Mouse (Mus musculus): ENCODE measurements around the gene Gabarapl1.
"Not testable (repeated sequence)": the region's sequence is repeated elsewhere in the genome, so short reads cannot be mapped to it uniquely, and the experiment has no call there.

Gene Gabarapl1

GRCm38 (mm10) chr6:129532942-129533860, at the start of gene Gabarapl1:
TSS of gene Gabarapl1 (plus strand) at chr6:129533160.
- peak; percentile 91 for DNase-seq

DNA sequence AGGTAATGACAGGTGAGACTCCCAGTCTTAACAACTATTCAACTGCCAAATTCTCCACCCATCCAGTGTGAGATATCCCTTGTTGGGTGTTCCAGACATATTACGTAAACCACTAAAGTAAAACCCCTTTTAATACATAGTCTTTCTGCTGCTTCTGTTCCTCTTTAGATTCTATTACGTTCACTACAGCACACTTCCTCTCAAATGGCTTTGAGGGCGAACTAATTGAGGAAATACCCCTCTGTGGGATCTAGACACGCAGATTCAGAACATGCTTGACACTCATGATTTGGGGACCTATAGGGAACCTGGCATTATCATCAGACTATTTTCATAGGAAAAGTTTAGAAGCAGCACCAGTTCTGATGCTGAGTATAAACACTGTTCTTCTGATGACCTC, 38.0 kb upstream of the Gabarapl1 start:
- no peak for DNase-seq

DNA sequence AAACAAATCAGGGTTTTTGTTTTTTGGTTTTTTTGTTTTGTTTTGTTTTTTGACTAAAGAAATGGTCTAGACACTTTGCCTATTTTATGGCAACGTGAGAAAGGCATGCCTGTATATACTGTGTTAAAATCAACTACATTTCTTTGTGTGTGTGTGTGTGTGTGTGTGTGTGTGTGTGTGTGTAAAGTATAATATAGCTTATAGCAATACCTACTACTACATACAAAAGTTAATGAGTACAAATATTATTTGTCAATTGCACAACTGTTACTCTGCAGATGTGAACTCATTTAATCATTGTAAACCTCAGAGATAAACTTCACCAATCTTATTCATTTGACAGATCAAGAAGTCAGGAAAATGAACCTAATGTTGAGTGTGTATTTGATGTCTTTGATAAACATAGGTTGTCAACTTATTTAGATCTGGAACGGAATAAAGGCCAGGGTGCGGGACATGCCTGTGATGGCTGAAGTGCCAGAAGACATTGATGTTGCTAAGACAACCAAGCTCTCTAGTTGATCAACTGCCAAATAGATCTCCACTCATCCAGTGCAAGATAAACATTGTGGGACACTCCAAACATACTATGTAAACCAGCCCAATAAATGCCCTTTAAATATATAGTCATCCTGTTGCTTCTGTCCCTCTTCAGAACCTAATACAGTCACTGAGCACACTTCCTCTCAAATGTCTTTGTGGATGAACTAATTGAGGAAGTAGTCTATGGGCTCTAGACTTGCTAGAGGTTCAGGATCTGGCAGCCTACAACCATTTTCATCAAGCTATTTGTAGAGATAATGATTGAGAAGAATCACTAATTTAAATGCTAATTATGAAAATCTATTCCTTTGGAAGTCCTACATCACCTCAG, 35.4 kb upstream of the Gabarapl1 start:
- no peak for DNase-seq

- not testable (repeated sequence) for DNase-seq
Measured at GRCm38 (mm10) chr6:129499516-129499915, 33.4 kb upstream of the Gabarapl1 start.

- DNase-seq, result no peak
Measured at GRCm38 (mm10) chr6:129503471-129503870, 29.5 kb upstream of the Gabarapl1 start.

DNA sequence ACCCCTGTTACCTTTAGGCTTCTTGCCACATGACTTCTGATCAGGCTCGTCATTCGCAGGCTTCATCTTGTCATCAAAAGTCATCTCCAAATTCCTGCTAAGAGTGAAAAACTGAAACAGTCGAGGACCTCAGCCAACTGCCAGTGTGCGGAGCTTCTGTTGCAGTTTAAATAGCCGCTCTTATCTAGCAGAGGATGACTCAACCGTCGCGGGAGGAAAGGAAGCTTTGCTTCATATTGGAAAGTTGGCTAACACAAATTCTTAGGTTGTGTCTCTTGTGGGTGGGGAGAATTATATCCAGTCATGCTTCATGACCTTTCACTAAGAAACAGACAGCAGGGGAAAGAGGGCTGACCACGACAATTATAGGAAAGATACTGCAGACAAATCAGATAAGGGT, 25.9 kb upstream of the Gabarapl1 start, which contains the start of gene Olr1:
TSS of gene Olr1 (minus strand) at position 142 of the 400 bp plus-strand sequence.
- peak; percentile 38 for DNase-seq

DNA sequence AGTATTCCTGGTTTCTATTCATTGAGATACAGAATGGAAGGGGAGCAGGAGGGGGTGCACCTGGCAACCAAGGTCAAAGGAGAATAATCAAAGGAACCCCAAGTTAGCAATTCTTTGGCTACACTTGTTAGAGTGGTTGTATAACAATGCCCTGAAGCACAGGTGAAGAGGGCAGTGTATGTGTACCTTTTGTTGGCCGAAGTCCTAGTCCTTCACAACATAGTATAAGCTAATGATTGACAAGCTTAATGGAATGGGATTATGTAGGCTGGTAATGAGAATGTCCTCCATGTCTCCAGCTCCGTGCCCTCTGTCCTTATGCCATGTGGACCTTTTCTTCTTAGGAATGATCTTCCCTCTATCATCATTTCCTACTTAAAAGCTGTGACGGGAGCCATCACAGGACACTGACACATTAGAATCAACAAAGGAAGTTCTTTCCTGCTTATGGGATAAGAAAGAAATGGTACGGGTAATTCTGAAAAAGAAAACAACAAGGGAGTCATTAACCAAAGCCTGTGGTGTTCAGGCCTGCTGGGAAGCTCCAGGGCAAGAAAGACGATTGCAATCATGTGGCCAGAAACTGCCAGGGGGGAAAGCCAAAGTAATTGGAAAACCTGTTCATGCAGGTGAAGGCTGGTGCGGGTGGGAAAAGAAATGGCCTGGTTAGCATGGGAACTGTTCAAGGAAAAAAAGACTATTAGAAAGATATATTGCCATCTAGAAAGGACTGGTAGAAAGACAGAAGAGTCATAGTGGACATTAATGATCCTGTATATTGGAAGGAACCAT, 22.6 kb upstream of the Gabarapl1 start:
- DNase-seq, result no peak

DNA sequence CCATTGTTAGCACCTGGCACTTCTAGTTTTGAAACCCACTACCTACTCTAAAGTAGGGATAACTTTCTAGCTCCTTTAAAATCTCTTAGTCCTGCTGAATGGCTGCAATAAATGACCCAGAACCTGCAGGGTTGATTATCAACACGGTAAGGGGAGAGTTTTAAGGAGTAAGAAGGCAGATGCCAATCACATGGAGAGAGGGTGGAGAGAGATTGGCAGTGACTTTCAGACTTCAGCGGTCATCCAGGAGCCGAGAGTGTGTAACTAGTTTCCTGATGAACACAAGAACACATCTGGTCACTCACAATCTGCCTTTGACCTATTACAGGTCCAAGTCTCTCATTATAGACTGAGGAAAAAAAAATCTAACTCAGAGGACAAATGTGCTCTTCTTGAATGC, 20.6 kb upstream of the Gabarapl1 start, which contains the start of gene Tmem52b:
TSS of gene Tmem52b (plus strand) at position 189 of the 400 bp plus-strand sequence.
- DNase-seq, result no peak

DNA sequence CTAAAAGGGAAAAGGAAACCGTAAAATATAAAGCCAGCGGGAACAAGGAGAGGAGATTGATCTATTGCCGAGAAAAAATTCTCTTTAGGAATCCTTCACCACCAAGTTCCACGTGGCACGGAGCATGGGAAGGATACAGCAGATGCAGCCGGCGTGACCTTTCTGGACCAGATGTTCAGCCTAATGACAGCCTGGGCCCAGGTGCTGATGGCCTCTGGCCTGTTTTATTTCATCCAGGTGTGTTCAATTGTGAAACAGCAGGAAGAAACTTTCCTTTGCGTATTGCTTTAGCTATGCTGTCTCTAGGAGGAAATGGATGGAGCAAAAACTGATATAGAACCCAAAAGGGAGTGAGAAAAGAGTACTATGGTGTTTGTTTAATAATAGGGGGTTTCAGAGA, 20.1 kb upstream of the Gabarapl1 start:
- no peak for DNase-seq

GRCm38 (mm10) chr6:129513409-129513808, 19.6 kb upstream of the Gabarapl1 start:
- DNase-seq, result peak; percentile 52

DNA sequence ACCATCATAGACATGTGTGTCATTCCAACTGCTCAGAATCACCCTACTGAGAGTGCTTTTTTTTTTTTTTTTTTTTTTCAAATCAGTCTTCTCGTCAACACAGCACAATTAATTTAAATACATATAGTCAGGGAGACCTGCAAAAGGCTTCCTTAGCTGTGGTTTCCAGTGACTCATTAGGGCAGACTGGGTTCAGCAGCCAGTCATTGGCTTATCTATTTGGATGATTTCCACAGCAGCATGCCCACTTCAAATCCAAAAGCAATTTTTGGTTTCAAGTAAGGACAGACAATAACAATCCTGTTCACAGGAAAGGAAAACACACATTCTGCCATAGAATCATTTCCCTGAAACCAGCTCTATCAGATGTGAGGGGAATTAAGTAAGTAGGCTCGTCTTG, 18.6 kb upstream of the Gabarapl1 start:
- DNase-seq, result no peak

DNA sequence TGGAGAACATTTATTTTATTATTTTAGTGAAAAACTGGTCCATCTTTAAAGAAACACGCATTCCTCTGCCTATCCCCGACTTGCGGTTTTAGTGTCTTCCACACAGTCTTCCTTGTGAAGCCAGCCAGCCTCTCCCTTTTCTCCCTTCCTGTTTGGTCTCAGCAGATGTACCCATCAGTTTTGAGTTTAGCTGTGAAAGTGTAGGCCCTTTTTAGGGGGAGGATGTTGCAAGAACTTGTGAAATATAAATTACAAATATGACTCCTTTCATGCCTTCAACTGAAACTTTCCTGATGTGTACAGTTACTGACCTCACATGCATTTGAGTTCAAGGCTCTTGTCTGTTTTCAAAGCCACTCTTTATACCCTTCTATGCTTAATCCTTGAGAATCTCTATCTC, 17.9 kb upstream of the Gabarapl1 start:
- no peak for DNase-seq

DNA sequence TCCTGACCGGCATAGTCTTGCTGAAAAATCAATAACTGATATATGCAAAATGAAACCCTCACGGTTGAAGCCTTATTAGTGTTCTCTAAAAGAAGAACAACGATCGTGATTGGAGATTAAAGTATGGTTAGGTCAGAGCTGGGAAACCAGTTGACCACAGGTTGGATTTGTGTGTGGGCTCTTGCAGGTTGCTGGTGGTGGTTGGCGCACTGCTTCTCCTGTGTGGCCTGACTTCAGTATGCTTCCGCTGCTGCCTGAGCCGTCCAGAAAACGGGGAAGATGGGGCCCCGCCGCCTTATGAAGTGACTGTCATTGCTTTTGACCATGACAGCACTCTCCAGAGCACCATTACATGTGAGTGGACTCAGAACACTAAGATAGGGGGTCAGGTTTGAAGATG, 16.6 kb upstream of the Gabarapl1 start:
- no peak for DNase-seq

DNA sequence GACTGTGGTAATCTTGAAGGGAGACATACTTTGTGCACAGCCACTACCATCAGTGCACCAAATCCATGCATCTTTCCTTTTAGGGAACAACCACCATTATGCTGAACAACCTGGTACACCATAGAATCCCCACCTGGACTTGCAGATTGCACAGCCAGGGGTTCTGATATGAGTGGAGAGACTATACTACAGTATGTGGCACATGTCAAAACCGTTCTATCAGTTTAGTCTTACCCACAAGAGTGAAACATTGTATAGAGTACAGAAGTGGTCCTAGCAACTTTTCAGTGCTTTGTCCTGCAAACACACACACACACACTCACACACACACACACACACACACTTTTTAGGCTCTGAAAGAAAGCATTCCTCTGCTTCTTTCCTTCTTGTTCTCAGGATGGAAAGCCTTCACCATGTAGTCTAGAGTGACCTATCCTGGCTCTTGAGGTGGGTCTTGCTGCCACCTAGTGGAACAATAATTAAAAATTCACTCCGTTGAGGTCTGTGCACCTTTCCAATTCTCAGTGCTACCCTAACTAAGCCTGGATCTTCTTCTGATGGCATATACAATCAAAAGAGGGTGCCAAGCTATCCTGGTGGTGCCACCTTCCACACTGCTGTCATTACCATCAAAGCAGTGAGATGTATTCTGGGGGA, 15.1 kb upstream of the Gabarapl1 start:
- peak; percentile 73 for DNase-seq

GRCm38 (mm10) chr6:129526069-129526468, 6.9 kb upstream of the Gabarapl1 start:
- DNase-seq, result no peak

DNA sequence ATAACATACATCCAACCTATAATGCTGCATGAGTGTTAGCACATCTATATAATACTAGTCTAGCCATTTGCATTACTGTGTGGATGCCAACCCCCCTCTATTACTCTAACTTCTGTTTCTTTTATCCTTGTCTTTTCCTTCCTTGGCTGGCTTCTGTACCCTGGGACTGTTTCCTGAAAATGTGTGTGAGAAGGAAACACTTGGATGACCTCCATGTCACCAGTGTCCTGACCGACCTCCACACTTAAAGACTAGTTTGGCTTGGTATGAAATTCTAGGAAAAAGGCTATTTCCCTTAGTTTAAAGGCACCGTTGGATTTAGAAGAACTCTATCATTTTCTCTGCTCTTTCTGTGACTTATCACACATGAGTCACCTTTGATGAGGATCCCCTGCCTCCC, 5.5 kb upstream of the Gabarapl1 start:
- no peak for DNase-seq

DNA sequence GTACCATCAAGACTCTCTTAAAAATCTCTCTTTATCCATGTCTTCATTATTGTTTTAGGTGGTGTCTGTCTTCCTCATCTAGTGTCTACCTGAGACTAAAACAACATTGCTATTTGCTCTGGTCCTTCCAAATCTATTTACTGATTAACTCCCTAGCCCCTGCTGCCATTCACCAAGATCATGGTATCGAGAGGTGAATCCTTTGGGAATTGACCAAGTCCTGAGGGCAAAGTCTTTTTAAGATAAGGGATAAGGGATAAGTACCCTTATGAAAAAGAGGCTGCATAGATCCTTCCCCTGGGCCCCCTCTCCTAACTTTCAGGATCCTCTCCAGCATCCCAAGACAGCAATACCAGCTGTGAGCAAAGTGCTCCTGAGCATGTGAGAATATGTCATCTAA, 3.4 kb upstream of the Gabarapl1 start:
- DNase-seq, result no peak

DNA sequence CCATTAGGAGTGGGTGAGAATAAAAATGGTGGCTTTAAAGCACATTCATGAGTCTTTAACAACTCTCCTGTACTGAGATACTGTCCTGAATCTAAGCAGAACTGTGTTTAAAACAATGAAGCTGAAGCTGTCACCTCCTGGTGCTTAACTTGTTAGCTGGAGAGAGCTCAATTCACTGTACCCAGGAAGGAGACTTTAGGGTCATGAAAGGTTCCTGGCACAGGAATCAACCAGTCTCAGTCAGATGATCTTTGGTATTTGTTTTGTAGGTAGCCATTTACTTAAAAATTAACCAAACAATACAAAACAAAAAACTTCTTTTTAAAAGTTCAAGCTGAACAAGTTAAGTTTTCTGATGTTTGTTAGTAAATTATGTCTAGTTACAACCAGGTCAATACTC, 2.7 kb upstream of the Gabarapl1 start:
- DNase-seq, result no peak

DNA sequence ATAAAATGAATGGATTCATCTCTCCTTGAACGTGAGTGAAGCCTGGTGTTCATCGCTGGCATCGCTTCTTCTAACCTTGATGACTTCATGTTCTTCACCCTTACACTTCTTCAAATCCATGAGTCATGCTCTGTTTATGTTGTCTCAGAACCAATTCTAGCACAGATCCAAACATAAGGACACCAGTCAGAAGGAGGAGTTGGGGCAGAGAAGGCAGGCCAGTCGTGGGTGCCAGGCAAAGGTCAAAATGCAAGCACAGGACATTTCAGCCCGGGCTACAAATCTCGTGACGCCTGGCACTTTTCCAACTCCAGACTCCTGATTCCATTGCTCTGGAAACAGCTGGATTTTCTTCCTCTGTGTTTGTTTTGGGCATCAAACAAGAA, 411 bp upstream of the Gabarapl1 start:
- peak; percentile 83 for DNase-seq

GRCm38 (mm10) chr6:129534057-129534456, 1.1 kb downstream of the Gabarapl1 start:
- DNase-seq, result no peak

DNA sequence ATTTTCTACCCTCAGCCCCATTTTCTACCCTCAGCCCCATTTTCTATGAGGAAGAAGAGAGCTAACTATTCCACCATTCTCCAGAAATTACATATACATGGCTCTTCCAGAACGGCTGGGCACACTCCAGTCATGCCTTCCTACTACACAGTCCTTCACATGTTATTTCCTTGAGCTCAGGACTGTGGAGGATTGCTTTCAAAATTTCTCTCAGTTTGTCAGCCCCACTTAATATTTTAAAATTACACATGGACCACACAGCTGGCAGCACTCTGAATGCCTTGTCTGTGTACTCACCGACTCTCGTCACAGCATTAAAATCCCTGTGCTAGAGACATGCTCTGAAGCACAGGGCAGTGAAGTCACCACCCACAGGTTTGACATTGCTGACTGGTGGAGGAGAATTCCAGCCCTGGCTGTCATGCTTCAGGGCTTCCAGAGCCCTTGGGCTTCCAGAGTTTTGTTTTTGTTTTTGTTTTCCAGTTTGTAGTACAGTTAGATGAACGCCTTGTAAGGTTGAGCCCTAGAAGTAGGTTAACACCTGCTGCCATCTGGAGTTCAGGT, 1.7 kb downstream of the Gabarapl1 start:
- no peak for DNase-seq

DNA sequence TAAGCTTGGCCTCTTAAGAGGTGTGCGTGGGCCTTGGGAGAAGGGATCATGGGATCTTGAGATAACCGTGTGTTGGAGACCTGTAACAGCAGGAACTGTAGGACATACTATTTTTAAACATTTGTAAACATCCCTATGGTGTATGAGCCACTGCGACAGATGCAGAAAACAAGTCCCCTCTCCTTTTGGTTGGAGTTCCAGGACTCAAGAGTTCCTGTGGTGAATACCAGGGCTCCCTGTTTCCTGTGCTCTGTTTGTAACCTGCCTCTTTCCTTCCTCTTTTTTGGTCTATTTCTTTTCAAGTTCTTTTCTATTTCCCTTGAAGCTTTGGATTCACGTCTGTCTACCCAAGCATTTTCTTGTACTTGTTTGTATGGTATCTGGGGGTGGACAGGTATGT, 2.8 kb downstream of the Gabarapl1 start:
- DNase-seq, result no peak

Measured in lung, postnatal 36 days (tissue).